Mouse (Mus musculus): Measurements from ENCODE around the gene Hmx1. TPM values are rescaled to one million over a fixed set of nuclear protein-coding genes. Genes with fewer than 3 reads are reported as not detected.

The Hmx1 gene
- polyA plus RNA-seq, 1 experiment: not detected

DNA sequence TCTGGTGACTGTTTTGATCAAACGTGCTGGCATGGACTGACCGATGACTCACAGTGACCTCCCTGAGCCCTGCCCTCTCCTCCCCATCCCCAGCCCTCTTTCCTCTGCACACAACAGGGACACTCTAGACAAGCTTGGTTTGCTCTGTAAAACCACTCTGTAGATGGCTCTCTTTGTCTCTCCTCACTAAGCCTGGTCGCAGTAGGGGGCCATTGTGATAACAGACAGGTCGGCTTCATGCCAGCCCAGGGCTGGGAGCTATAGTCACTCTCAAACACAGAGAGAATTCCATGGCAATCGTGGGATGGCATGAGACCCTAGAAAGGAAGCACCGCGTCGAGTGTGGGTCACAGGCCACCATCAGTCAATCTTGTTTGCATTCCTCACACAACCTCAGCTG lies 51.6 kb downstream of the Hmx1 start:
- no peak for TF ChIP-seq GATA1 (IDR thresholded peaks at IDR 0.05; ENCODE audit: low read length)
- TF ChIP-seq TAL1 (IDR thresholded peaks at IDR 0.05; ENCODE audit: low read length): no peak
- Histone ChIP-seq H3K4me1 (ENCODE audit: control insufficient read depth) (no peaks in the 10 kb centered on the region), H3K36me3 (ENCODE audit: control insufficient read depth) (no peaks in the 10 kb centered on the region)

DNA sequence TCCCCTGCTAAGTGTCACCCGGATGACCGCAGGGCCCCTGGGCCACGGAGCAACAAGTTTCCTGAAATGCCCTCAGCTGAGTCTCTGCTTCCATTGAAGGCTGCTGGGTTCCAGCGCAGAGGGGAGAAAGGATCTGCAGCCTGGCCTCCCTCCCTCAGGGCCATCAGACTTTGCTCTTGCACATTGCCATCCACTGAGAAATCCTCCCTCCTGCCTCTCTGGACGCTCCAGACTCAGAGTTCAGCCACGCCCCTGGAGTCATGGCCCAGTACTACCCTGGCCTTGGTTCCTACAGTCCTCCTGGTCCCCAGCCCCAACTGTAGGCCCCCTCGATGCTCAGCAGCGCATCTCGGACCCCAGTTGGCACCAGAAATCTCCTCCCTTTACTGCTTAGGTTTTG lies 52.5 kb downstream of the Hmx1 start:
- no peaks in the 10 kb centered on the region for H3K36me3 ChIP-seq (ENCODE audit: control insufficient read depth)

More for the DNA sequence above, 51.6 kb downstream of the Hmx1 start:
- no peaks in the 10 kb centered on the region for H3K27me3 ChIP-seq (ENCODE audit: control insufficient read depth)
- H3K4me3 ChIP-seq (replicated peaks): no peak overlapping the region
- H3K9me3 ChIP-seq (ENCODE audit: control insufficient read depth, low read length): peaks cover 18% of the 10 kb centered on the region

DNA sequence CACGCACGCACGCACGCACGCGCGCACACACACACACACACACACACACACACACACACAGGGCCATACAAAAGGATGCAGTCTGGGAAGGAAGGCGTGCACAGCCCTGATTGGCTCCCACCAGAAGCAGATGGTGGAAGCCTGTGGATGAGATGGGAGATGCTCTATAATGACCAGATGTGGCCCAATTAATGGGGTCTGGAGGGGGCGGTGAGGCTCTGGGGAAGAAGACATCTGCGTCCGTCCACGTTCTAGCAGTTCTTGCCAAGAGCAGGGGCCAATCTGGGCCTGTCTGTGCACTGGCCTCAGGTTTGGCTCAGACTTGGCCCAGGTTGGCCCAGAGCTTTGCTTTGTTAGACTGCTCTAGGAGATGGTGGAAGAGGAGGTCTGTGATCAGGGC lies 55.8 kb downstream of the Hmx1 start:
- Histone ChIP-seq H3K4me3 (replicated peaks) (no peak overlapping the region), H3K4me1 (ENCODE audit: control insufficient read depth) (no peaks in the 10 kb centered on the region), H3K27me3 (ENCODE audit: control insufficient read depth) (peaks cover 2% of the 10 kb centered on the region; the same call in 1 of the 2 replicates), H3K9me3 (ENCODE audit: control insufficient read depth, low read length) (no peaks in the 10 kb centered on the region), H3K36me3 (ENCODE audit: control insufficient read depth) (no peaks in the 10 kb centered on the region)
- no peak for TF ChIP-seq GATA1 (IDR thresholded peaks at IDR 0.05; ENCODE audit: low read length)
- TF ChIP-seq TAL1 (IDR thresholded peaks at IDR 0.05; ENCODE audit: low read length): no peak

More for the DNA sequence above, 52.5 kb downstream of the Hmx1 start:
- peaks cover 11% of the 10 kb centered on the region for H3K9me3 ChIP-seq (ENCODE audit: control insufficient read depth, low read length)
- H3K27me3 ChIP-seq (ENCODE audit: control insufficient read depth): no peaks in the 10 kb centered on the region
- TF ChIP-seq TAL1 (IDR thresholded peaks at IDR 0.05; ENCODE audit: low read length): no peak
- TF ChIP-seq GATA1 (IDR thresholded peaks at IDR 0.05; ENCODE audit: low read length): no peak
- H3K4me3 ChIP-seq (replicated peaks): no peak overlapping the region
- no peaks in the 10 kb centered on the region for H3K4me1 ChIP-seq (ENCODE audit: control insufficient read depth)

DNA sequence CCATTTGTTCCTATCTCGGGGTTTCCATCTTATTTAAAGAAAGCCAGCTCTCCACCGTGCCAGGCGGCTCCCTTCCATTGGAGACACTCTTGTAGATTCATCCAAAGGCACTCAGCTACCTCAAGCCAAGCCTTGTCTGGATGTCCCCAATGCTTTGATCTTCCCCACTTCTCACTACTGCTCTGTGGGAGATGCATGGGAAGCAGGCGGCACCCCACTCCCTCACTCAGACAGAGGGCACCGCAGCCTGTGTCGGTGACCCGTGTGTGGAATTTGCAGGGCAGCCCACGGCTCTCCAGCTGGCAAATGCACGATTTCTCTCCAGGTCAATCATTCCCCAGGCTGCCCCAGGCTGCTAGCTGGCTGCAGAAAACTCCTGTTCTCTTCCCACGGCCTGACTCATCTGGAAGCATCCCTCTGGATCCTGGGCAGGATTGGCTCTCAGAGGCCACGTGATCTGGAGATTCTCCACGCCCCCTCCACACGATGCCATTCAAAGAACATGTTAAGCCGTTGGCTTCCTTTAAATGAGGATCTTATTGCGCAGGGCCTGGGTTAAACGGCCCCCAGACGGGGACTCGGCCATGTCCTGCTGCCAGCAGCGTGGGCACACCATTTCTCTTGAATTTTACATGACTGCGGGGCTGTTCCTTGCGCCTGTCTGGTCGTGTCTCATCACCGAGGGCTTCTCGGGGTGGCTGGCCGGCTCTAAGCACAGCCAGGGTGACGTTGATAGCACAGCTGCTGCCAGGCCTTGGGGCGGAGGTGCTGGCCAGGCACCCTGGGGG lies 58.9 kb downstream of the Hmx1 start:
- Histone ChIP-seq H3K27me3 (ENCODE audit: control insufficient read depth) (peaks cover 2% of the 10 kb centered on the region; the same call in 1 of the 2 replicates), H3K4me1 (ENCODE audit: control insufficient read depth) (no peaks in the 10 kb centered on the region), H3K36me3 (ENCODE audit: control insufficient read depth) (no peaks in the 10 kb centered on the region), H3K9me3 (ENCODE audit: control insufficient read depth, low read length) (no peaks in the 10 kb centered on the region), H3K4me3 (replicated peaks) (no peak overlapping the region)
- TF ChIP-seq GATA1 (IDR thresholded peaks at IDR 0.05; ENCODE audit: low read length) (no peak), TAL1 (IDR thresholded peaks at IDR 0.05; ENCODE audit: low read length) (no peak)

Other genes starting within 250 kb of the Hmx1 start
- gene Adra2c, start 110.8 kb upstream of the Hmx1 start, polyA plus RNA-seq (2012): not detected in 2 replicates
- gene Cpz, start 136.6 kb downstream of the Hmx1 start, polyA plus RNA-seq (2012): not detected in 2 replicates
- 0.04 and 0.16 TPM in 2 replicates for gene Trmt44, start 186.0 kb downstream of the Hmx1 start, polyA plus RNA-seq (2012)
- 0.11 and 0.13 TPM in 2 replicates for gene Acox3, start 193.9 kb downstream of the Hmx1 start, polyA plus RNA-seq (2012)